Mouse (Mus musculus) limb, embryonic 14.5 days (tissue): Measurements from ENCODE around the gene Dock1. TPM values are rescaled to one million over a fixed set of nuclear protein-coding genes. Genes with fewer than 3 reads are reported as not detected.

ENCODE experiments used
- ATAC-seq: fragments of 200-750 bp; cut with Nextera tagmentation; 2 replicates; pipeline ENCODE4 v1.8.0; 2017; ENCODE audit warnings: low read depth, moderate number of reproducible peaks, moderate TSS enrichment; ENCODE audit not compliant: low FRiP score
- DNase-seq: peaks from one replicate; pipeline ENCODE4 v3.0.0-alpha.2; 2015; ENCODE audit warnings: low spot score
- H3K27ac ChIP-seq: fragments of 300-500 bp; sonication (generic); replicated peaks from 2 replicates; pipeline ENCODE4 v1.5.1; 2014; ENCODE audit warnings: low read depth, mild to moderate bottlenecking, low read length, moderate library complexity, mixed read lengths
- H3K27me3 ChIP-seq: fragments of 300-500 bp; sonication (generic); 2 replicates; pipeline ENCODE4 v1.6.1; 2014; ENCODE audit warnings: low read length, mixed read lengths; ENCODE audit not compliant: control insufficient read depth, insufficient read depth
- H3K36me3 ChIP-seq: fragments of 300-500 bp; sonication (generic); 2 replicates; pipeline ENCODE4 v1.6.1; 2014; ENCODE audit warnings: mild to moderate bottlenecking, low read length, moderate library complexity, mixed read lengths; ENCODE audit not compliant: control insufficient read depth, insufficient read depth
- H3K4me1 ChIP-seq: fragments of 300-500 bp; sonication (generic); 2 replicates; pipeline ENCODE4 v1.6.1; 2014; ENCODE audit warnings: antibody characterized with exemption, low read length, mixed read lengths; ENCODE audit not compliant: control insufficient read depth, insufficient read depth
- H3K4me2 ChIP-seq: fragments of 300-500 bp; sonication (generic); replicated peaks from 2 replicates; pipeline ENCODE4 v1.6.1; 2014; ENCODE audit warnings: low read depth, mild to moderate bottlenecking, low read length, moderate library complexity; ENCODE audit not compliant: severe bottlenecking
- H3K4me3 ChIP-seq: fragments of 300-500 bp; sonication (generic); replicated peaks from 2 replicates; pipeline ENCODE4 v1.5.1; 2014; ENCODE audit warnings: low read length
- H3K9ac ChIP-seq: fragments of 300-500 bp; sonication (generic); 2 replicates; pipeline ENCODE4 v1.6.1; 2014; ENCODE audit warnings: mild to moderate bottlenecking, low read depth, low read length, moderate library complexity; ENCODE audit not compliant: severe bottlenecking
- H3K9me3 ChIP-seq: fragments of 300-500 bp; sonication (generic); 2 replicates; pipeline ENCODE4 v1.6.1; 2016; ENCODE audit warnings: low read length; ENCODE audit not compliant: control insufficient read depth
- POLR2A ChIP-seq: fragments of 200-500 bp; IDR thresholded peaks from 2 replicates; pipeline ENCODE4 v1.8.0; 2012; ENCODE audit warnings: inconsistent platforms, mild to moderate bottlenecking, moderate library complexity, borderline replicate concordance; ENCODE audit not compliant: insufficient read depth, insufficient read length; ENCODE audit errors: extremely low read depth
- WGBS: fragments of 180-500 bp; shearing (Covaris S2); extraction: QIAGEN DNeasy Blood & Tissue Kit; methylation state at CpG from one replicate; pipeline ENCODE4 v1.1.7; 2014; 5-methylcytosine and 5-hydroxymethylcytosine counted together
- polyA plus RNA-seq, 2 experiments: library from polyadenylated mRNA; depleted of rRNA in 1 of 2; stranded (reverse) in 1 of 2; unstranded in 1 of 2; fragments of >200 nt; fragmentation: Nextera tagmentation in 1 of 2; extraction: Ambion mirVana in 1 of 2; gene quantifications; 2 replicates each; pipeline versions ENCODE4 v1.2.1 to v1.2.3; 2012 to 2014

Dock1 gene
- polyA plus RNA-seq, 2 experiments = 35.7 to 40.0 TPM

GRCm38 (mm10) chr7:135203920-135204319 is 533.5 kb downstream of the Dock1 start:
- ATAC-seq = no peak
- no peak overlapping the region for H3K4me3 ChIP-seq
- no peaks in the 10 kb centered on the region for H3K9me3 ChIP-seq
- no peak overlapping the region for H3K27ac ChIP-seq
- H3K27me3 ChIP-seq = no peaks in the 10 kb centered on the region
- TF ChIP-seq POLR2A = no peak
- no peak overlapping the region for H3K4me2 ChIP-seq
- H3K36me3 ChIP-seq = no peaks in the 10 kb centered on the region
- peaks cover 9% of the 10 kb centered on the region for H3K4me1 ChIP-seq
- no peak overlapping the region for H3K9ac ChIP-seq
- peak; percentile 40 for DNase-seq

DNA sequence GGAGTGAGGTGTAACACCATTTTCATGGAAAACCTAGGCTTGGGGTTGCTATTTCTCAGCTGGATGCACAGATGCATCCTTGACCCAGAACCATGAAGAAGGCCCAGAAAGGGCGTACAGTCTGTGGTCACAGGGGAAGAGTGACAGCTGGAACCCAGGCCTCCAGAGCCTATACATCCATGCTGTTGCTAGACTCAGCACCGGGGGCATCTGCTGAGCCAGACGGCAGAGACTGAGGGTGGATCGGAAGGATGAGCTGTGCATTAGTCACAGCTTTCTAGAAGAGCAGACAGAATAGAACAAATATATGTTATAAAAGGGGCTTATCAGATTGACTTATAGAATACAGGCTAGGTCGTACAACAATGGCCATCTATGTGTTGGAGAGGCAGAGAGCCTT is 534.7 kb downstream of the Dock1 start:
- Histone ChIP-seq H3K9ac (no peak overlapping the region), H3K4me3 (no peak overlapping the region), H3K4me2 (no peak overlapping the region), H3K27ac (no peak overlapping the region), H3K27me3 (no peaks in the 10 kb centered on the region), H3K36me3 (no peaks in the 10 kb centered on the region), H3K9me3 (no peaks in the 10 kb centered on the region), H3K4me1 (peaks cover 9% of the 10 kb centered on the region)
- 83% methylated on average over 5 of the region's 5 CpGs for WGBS
- ATAC-seq (no peak), DNase-seq (no peak)
- no peak for TF ChIP-seq POLR2A

DNA sequence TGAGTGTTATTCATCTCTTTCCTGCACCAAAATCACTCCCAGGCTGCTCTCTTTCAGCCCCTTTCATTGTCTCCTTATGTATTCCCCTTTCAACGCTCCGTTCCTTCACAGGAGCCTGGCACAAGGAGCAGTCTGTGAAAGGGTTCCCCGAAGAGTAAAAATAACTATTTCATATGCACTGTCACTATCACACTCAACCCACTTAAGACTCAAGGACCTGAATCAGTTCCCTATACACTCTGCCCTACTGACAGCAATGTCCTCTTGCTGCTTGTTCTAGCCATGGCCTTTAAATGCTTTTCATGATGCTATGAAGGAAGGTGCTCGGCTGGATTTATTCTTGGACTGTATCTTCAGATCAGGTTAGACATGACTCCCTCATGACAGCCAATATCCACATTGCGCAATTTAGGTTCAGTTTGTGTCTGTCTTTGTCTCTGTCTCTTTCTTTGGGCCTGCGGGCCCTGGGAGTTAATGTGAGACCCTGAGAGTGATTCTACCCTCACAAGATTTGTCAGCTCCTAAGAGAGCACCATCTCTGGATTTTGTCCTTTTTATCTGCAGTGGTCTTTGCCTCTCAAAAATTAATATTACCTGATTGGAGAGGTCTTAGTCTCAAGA is 538.6 kb downstream of the Dock1 start:
- DNase-seq = no peak
- Histone ChIP-seq H3K4me2 (no peak overlapping the region), H3K27ac (no peak overlapping the region), H3K4me1 (peaks cover 5% of the 10 kb centered on the region), H3K27me3 (no peaks in the 10 kb centered on the region), H3K36me3 (no peaks in the 10 kb centered on the region), H3K9ac (no peak overlapping the region), H3K4me3 (no peak overlapping the region), H3K9me3 (no peaks in the 10 kb centered on the region)
- ATAC-seq = no peak
- 89% methylated on average over 6 of the region's 6 CpGs for whole genome bisulfite sequencing
- no peak for TF ChIP-seq POLR2A

GRCm38 (mm10) chr7:135210296-135210695 is 539.8 kb downstream of the Dock1 start:
- H3K4me3 ChIP-seq = no peak overlapping the region
- ATAC-seq (no peak), DNase-seq (no peak)
- H3K36me3 ChIP-seq = no peaks in the 10 kb centered on the region
- no peak overlapping the region for H3K9ac ChIP-seq
- no peaks in the 10 kb centered on the region for H3K27me3 ChIP-seq
- H3K4me1 ChIP-seq = no peaks in the 10 kb centered on the region
- H3K9me3 ChIP-seq = no peaks in the 10 kb centered on the region
- no peak for TF ChIP-seq POLR2A
- no peak overlapping the region for H3K4me2 ChIP-seq
- no peak overlapping the region for H3K27ac ChIP-seq

DNA sequence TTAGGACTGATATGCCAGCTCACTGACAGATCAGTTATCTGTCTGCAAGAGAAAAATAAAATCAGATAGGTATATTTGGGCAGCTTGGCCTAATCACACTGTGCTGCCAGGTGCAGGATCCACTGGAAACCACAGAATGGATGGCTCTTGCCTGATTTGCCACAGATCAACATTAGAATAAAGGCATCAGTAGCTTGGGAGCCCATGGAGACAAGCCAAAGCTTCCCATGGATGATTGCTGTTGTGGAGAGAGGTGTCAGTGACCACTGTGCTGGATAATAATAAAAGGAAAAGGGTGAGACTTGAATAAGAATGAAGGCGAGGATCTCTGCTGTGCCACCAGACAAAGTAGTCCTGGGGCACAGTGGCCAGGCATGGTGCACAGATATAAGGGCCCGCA is 540.4 kb downstream of the Dock1 start:
- Histone ChIP-seq H3K4me2 (no peak overlapping the region), H3K4me3 (no peak overlapping the region), H3K4me1 (no peaks in the 10 kb centered on the region), H3K27me3 (no peaks in the 10 kb centered on the region), H3K36me3 (no peaks in the 10 kb centered on the region), H3K9me3 (no peaks in the 10 kb centered on the region), H3K27ac (no peak overlapping the region), H3K9ac (no peak overlapping the region)
- DNase-seq = no peak
- no peak for TF ChIP-seq POLR2A
- no peak for ATAC-seq
- WGBS = 89% methylated on average over 2 of the region's 2 CpGs

GRCm38 (mm10) chr7:135212505-135212904 is 542.1 kb downstream of the Dock1 start:
- 46% methylated on average over 2 of the region's 2 CpGs for WGBS
- Histone ChIP-seq H3K4me1 (no peaks in the 10 kb centered on the region), H3K9me3 (no peaks in the 10 kb centered on the region), H3K4me2 (no peak overlapping the region), H3K27ac (no peak overlapping the region), H3K27me3 (no peaks in the 10 kb centered on the region), H3K36me3 (no peaks in the 10 kb centered on the region), H3K4me3 (no peak overlapping the region), H3K9ac (no peak overlapping the region)
- no peak for TF ChIP-seq POLR2A
- DNase-seq (peak; percentile 21), ATAC-seq (no peak)
